Mouse (Mus musculus): ENCODE data around the gene Cacng4.

The Cacng4 gene

DNA sequence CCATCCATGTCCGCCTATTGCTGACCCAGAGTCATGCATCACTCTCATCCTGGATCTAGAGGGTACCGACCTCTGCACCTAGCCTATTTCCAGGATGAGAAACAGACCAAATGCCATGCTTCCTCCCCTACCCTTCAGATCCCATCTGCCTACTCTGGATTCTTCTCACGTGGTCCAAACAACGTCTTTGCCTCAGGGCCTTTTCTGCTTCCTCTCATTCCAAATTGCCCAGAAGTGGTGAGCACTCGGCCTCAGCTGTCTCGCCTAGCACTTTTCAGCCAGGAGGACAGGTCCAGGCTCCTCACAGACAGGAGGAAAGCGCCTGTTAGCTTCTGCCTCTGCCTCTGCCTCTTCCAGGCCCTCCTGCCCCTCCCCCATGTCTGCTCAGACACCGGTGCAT is 21.0 kb downstream of the Cacng4 start:
- no peak for DNase-seq (ENCODE audit: low spot score in 2 of 2)

DNA sequence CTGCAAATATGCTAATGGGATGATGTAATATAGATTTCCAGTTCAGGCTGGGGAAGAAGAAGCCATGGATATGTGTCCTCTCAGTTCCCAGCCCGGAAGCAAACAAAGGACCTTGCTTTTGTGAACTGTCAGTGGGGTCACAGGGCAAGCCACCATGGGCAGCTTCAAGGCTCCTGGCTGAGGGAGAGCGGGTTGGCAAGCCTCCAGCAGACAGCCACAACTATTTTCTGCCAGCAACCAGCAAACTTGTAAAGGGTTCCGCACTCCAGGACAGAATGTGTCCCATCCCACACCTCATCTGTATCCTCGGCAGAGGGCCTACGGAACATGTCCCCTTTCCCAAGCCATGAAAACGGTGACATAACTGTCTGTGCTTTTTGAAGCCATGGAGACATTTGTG is 22.4 kb downstream of the Cacng4 start:
- DNase-seq (ENCODE audit: low spot score in 2 of 2) = no peak

DNA sequence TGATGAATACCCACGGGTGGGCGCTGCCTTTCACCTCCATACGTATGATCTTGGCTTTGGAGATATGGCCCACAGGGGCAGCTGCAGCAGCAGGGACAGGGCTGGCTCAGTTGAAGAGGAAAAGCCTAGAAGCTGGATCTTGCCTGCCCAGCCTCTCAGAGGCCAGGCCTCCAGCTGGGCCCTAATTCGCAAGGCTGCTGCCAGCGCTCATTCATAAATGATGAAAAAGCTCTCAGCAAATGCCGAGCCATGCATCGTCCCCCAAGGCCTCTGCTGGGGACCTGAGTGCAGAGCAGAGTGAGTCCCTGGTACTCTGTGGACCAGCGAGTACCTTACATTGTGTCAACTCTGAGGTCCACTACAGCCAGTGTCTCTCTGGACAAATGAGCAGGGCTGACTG is 26.0 kb downstream of the Cacng4 start:
- DNase-seq (ENCODE audit: low spot score in 2 of 2) = no peak

DNA sequence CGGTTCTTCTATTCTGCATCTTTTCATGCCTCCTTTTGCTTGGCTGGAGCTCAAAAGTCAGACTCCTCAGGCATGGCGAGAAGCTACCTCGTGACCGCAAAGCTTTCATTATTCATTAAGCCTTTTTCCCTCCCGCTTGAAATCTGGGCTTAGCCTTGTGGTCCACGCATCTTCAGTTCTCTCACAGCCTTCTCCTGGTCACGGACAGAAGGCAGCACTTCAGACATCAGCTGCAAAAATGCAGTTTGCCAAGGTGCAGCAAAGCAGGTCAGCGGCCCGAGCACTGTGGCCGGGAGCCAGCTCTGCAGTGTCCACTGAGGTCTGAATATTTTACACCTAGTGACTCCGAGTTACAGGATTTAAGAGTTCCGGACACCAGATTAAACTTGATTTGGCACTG is 27.4 kb downstream of the Cacng4 start:
- DNase-seq (ENCODE audit: low spot score in 2 of 2) = no peak

DNA sequence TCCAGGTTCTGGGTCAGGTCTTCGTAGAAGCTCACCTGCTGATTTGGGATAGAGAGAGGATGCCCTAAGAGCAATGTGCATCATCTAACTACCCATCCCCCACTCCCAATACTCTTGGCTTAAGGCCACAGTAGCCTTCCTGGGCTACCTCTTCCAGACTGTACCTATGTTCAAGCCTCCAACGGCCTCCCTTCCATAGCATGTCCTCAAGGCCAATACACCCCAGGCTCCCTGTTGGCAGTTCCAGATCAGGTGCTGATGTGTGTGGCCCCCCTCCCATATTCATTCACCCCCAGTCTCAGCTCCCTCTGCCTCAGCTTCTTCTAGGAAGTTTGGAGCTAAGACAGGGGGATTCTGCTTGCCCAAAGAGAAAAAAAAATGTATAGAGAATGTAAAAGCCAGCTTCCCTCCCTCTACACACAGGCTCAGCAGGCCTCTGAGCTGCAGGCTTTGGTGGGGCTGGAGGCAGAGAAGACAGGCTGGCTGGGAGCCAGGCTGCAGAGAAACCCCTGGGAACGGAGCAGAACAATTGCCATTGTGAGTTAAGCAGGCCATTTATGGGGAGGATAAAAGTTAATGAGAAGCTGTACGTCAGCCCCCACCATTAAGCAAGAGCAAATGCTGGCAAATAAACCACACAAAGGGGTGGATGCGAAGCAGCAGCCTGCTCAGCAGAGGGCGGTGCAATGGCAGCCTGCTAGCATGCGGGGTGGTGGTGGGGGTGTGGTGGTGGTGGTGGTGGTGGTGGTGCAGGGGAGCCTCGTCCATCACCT is 31.5 kb downstream of the Cacng4 start:
- DNase-seq (ENCODE audit: low spot score in 2 of 2) = no peak

DNA sequence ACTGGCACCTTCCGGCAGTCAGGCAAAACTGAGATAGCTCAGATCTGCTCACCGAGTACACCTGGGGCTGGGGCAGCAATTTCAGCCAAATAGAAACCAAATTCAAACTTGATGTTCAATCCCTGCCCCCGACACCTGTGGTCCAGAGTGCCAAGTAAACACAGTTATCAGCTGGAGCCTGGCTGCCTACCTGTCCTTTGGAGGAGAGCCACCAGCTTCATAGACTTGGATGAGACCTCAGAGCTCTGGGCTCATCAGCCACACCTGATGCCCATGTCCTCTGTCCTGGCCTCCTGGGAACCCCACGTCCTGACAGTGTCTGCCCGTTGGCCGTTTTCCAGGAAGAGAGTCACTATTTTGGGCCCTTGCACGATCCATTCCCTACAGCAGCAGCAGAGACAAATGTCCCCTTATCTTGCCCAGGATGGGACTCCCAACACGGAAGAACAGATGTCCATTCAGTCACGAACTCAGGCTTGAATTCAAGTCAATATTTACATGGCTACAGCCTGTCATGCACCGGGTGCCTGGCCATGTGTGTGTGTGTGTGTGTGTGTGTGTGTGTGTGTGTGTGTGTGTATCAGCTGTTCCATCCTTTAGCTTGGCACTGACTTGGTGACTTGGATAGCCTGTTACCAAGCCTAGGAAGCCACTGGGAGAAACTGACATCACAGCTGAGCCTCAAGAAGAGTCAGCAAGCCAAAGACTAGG is 32.4 kb downstream of the Cacng4 start:
- DNase-seq (ENCODE audit: low spot score in 2 of 2) = no peak

DNA sequence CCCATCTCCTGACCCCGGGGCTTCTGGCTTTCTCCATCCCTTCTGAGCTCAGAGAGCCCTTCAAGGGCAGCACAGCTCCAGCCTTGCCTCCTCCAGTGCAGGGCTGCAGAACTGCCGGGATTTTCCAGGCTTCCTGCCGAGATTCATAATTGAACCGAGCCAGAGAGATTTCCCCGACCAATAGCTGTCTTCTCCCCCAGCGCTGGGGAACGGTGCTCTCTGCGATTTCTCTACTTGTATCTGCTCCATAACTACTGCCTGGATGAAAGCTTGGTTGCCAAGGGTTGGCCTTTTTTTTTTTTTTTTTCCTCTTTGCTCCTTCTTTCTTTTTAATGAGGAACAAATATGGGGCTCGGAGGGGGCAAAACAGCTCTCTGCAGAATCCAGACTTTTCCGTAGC is 34.4 kb downstream of the Cacng4 start:
- DNase-seq (ENCODE audit: low spot score in 2 of 2) = no peak

DNA sequence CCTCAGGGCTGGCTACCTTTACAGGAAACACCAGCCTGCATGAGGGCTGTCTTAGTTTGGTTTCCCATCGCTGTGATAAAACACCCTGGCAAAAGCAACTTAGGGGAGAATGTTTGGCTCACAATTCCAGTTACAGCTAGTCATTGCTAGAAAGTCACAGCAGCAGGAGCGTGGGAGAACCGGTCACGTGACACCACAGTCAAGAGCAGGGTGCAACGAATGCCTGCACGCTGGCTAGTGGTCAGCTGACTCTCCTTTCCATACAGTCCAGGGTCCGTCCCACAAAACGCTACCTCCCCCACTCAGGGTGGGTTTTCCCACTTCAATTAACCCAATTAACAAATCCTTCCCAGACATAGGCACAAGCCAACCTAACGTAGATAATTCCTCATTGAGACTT is 34.8 kb downstream of the Cacng4 start:
- DNase-seq (ENCODE audit: low spot score in 2 of 2) = no peak

DNA sequence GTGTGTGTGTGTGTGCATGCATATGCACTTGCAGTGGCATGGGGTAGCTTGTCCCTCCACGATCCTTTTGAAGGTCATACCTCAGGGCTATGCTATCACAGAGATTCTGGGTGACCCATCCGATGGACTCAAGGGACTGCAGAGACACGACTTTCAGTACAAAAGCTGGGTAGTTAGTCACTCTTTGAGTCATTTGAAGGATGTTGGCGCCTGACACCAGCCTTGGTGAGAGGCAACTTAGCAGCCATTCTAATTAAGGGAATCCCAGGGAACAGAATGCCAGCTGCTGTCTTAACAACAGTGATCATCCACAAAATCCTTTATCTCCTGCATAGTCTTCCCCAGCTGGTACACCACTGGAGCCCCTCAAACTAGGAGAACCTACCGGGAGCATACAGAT is 45.2 kb downstream of the Cacng4 start:
- DNase-seq (ENCODE audit: low spot score in 2 of 2) = no peak

DNA sequence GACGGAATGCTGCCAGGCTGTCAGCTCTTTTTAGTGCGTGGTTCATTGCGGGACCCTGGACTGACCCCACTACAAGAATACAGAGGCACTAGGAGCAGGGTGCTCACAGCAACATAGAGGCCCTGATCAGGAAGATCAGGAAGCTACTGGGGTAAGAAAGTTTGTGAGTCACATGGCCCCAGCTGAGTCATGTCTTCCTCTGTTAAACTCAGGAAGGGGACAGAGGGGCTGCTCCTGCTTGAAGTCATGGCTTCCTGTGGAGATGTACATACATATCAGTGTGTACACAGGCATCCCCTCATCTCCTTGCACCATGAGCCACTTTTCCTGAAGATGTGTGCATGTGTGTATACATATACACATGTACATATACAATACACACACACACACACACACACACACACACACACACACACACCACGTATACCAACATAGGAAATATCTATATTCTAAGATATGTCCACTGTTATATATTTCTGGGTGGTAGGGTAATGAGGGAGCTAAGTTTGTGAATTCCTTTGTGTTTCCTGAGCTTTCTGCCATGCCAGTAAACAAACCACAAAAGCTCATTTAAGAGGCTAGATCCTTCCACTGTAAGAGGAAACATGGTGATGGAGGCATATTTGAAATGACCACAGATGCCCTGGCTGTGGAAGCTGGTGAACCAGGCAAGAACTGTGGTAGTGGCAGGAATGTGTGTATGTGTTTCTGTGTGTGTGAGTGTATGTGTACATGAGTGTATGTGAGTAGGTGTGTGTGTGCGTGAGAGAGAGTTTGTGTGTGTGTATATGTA is 45.9 kb downstream of the Cacng4 start:
- no peak for DNase-seq (ENCODE audit: low spot score in 2 of 2)

DNA sequence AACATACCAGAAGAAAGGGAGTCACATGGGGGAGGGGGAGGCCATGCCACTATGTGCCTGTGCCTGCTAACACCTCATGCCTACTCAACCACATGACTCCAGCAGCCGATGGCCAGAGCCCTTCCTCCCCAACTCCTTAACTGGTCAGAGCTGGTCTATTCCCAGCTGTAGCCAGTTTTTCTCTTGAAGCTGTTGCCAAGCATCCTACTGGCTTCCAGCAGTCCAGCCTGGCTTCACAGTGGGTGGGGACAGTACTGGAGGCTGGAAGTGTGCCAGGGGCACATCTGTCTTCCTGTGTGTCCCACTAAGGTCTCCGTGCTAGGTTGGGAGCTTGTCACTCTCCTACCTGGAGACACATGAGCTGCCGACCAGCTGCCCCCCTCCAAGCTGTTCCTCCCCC is 51.3 kb downstream of the Cacng4 start:
- no peak for DNase-seq (ENCODE audit: low spot score in 2 of 2)

DNA sequence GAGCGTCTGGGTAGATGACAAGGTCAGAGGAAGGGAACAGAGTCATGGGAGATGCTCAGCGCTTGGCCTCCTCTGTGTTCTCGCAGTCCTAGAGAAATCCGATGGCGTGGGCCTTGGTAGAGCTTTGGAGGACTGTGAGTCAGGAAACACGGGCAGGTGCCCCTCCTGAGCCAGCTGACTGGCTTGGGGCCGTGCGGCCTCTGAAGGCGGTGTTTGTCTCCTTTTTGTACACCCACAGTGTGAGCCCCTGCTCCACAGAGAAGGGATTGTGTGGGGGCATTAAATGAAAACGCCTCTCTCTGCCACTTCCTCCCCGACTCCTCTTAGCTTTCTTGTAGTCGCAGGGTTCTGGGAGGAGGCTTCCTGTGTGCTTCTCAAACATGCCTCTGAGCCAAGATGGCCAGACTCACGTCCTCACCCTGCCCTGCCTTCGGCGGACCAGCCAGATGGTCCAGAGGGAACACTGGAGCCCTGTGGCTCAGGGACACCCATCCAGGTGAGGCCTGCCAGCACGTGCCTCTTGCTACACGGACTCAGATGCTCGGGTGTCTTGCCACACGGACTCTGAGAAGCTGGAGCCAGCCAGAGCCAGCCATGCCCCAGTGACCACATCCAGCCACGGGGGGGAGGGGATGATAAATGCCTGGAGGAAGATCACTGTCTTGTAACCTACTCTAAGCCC is 55.8 kb downstream of the Cacng4 start:
- no peak for DNase-seq (ENCODE audit: low spot score in 2 of 2)

DNA sequence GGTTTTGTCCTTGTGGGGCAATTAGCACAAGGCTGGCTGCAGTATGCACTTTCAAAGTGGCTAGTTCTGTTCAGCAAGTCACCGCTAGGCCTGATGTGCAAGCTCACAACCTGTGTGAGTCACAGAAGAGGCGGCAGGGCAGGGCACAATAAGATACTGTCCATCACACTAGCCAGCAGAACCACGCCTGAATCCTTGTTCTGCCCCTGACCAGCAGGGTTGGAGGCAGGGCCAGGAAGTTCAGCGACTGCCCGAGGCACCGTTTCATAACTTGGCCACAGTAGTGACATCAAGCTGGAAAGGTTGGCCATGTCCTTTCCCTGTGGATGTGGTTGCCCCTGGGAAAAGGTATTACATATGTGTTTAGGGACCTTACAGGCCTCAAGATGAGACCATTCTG is 56.5 kb downstream of the Cacng4 start:
- DNase-seq (ENCODE audit: low spot score in 2 of 2) = no peak

DNA sequence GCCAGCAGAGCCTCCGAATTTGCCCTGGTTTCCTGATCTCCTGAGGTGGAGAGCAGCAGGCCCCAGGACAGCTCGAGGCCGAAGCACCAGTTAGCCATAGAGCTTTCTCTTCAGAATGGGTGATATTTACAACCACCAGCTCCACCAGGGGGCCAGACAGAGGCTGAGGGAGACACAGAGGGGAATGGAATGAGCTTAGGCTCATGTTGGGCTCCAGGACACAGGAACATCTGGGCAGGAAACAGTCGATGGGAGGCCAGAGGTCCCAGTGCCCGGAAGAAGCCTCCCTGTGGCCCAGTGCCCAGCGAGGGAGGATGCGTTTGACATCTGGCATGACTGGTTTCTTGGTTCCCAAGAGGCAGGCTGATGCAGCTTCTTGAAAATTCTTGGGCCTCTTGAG is 60.2 kb downstream of the Cacng4 start:
- no peak for DNase-seq (ENCODE audit: low spot score in 2 of 2)

DNA sequence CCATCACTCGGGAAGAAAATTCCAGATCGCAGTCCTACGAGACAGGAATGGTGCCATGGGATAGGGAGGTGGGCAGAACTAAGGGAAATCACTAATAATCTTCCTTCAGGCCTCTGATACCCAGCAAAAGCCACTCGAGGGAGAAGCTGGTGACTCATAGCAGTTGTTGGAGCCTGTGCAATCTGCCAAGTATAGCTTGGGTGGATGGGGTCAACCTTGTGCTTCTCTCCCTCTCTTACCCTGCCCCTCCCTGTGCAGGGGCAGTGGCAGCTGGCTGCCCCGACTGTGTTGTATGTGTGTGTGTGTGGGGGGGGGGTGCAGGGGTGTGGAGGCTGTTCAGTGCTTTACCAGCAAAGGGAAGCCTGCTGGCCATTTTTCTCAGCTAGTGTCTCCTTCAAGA is 62.9 kb downstream of the Cacng4 start:
- DNase-seq (ENCODE audit: low spot score in 2 of 2) = no peak

DNA sequence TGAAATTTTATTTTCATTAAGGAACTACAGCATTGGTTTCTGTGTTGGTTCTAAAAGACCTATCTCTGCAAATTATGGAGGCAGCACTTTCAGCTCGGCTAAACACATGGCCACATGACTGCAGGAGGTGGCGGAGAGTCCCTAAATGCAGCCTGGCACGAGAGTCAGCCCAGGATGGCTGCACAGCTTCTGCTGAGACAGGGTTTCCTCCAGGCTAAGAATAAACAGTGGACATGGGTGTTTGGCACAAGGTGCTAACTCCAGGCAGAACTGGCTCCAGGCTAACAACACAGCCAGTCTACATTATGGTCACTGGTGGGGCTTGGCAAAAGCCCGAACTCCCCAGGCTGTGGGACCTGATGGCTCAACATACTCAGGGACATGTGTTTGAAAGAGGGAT is 63.4 kb downstream of the Cacng4 start:
- DNase-seq (ENCODE audit: low spot score in 2 of 2) = no peak

DNA sequence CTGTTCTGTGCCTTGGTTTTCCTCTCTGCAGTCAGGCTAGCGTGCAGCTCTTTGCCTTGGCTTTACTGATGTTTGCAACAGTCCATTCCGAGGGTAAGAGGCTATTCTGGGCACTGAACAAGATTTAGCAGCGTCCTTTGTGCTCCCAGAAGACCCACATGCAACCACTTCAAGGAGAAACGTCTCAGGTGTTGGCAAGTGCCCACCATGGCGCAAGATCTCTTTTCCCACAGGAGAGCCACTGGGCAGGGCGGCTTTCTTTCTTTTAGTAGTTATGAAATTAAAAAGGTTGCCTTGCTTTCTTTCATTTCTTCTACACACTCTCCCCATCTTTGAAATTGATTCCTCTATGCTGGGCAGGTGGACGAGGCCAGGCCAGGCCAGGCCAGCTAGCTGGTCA is 65.2 kb downstream of the Cacng4 start:
- DNase-seq (ENCODE audit: low spot score in 2 of 2) = no peak

DNA sequence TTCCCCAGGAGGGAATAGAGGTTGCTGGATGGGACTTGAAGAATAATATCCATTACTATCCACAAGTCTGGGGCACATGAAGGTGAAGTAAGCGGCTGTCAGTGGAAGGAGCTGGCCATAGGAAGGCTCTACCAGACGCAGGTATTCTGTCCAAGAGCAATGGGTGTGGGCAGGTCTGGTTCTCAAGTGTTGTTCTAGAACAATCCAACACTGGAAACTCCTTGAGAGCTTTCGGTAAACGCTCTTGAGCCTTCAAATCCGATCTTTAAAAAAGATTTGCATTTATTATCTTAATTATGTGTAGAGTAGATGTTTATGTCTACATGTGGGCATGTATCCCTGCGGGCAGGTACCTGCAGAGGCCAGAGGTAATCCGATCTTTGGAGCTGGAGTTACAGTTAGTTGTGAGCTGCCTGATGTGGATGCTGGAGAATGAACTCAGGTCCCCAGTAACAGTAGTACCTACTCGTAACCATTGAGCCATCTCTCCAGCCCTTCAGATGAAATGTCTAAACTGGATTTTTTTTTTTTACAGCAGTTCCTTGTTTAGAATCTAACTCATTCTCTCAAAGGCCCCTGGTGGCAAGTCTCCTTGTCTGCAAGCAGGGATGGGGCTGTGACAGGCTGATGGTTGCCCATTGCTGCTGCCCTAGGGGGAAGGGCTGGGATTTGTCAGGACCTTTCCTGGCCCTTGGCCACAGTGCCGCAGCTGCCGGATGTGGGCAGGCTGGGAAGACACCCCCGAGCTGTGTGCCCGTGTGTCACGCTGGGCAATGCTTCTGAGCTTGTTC is 66.1 kb downstream of the Cacng4 start:
- no peak for DNase-seq (ENCODE audit: low spot score in 2 of 2)

DNA sequence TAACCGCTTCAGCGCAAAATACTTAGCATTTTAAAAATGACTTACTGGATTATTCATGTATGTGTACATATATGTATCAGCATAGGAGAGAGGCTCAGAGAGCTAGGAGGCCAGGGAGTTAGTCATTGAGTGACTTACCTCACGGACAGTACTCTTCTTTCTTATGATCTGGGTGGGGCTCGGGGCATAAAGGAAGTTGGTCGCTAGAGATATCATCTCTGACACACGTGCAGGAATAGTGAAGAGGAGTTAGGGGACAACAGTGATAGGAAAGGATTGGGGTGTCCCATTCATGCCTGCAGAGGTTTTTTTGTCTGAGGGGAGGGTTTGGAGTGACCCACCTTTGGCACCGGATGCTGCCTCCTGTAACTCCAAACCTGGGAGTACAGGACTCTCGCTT is 69.8 kb downstream of the Cacng4 start:
- no peak for DNase-seq (ENCODE audit: low spot score in 2 of 2)

DNA sequence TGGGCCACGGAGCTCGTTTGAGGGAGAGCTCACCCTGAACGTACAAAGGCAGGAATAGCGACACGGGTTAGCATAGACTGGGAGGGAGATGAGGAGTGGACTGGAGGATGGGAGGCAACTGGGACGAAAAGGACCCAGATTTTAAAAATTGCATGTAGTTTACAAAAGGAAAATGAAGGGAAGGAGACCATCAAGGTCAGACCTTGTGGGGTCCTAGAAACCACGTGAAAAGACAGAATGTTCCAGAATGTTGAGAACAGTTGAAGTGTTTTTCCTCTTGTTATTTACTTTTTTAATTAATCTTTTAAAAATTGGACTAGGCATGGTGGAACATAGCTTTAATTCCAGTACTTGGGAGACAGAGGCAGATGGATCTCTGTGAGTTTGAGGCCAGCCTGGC is 73.3 kb downstream of the Cacng4 start:
- DNase-seq (ENCODE audit: low spot score in 2 of 2) = no peak

DNA sequence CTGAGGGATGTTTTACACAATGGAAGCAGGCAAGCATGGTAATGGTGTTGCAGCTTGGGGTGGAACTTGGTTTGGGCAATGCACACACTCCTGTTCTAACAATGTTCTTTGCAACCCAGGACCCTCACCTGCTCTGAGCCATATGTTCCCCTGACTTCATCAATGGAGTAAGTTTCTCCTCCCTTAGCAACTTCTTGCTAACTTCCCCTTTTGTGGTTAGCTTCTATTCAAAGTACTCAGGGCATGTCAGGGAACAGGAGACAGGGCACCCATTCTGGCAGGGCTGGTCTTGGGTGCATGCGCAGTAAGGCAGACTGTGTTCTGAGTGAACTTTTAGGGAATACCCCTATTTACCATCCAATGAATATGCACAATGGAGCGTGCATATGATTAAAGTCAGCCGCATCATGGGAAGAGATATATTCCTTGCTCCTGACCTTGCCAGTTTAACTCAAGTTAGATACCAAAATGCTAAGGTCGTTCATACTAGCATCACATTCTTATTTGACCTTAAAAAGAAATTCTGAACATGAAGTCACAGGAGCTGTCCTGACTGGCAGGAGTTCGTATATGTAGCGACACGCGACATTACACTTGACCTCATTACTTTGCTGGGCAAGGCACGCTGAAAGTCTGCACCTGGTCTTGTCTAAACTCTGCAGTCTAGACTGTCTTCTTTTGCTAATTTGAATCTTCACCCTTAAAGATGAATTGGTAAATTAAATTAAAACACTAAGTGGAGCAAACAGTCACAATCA is 73.9 kb downstream of the Cacng4 start:
- DNase-seq (ENCODE audit: low spot score in 2 of 2) = no peak

Measured in urinary bladder, adult 18-20 months (tissue).